Mouse (Mus musculus) cerebral cortex, adult 2 months (tissue): ENCODE results near the gene Fam126a.

ENCODE experiments used
- WGBS: fragments of 180-500 bp; shearing (Covaris S2); methylation state at CpG from one replicate; pipeline ENCODE4 v1.1.7; 2018; 5-methylcytosine and 5-hydroxymethylcytosine counted together

Fam126a gene

DNA sequence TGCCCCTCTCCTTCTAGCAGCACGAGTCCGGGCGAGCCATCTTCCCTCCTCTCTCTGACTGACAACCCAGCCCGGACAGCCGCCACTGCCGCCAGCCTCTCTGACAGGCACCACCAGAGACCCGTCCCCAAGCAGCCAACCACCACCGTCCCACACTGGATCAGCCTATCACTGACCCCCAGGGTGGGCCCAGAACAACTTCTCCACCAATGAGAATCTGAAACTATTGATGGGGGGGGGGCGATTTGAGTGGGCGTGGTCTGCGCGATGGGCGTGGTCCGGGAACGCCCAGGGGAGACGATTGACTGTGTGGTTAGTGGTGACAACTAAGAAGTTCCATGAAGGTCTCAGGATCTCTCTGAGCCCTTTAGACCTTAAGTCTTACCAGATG lies at the start of gene Fam126a:
Gene Fam126a, minus strand, starts transcription at position 112 of the 391 bp plus-strand sequence.
- 2% methylated on average over 15 of the region's 16 CpGs for WGBS

DNA sequence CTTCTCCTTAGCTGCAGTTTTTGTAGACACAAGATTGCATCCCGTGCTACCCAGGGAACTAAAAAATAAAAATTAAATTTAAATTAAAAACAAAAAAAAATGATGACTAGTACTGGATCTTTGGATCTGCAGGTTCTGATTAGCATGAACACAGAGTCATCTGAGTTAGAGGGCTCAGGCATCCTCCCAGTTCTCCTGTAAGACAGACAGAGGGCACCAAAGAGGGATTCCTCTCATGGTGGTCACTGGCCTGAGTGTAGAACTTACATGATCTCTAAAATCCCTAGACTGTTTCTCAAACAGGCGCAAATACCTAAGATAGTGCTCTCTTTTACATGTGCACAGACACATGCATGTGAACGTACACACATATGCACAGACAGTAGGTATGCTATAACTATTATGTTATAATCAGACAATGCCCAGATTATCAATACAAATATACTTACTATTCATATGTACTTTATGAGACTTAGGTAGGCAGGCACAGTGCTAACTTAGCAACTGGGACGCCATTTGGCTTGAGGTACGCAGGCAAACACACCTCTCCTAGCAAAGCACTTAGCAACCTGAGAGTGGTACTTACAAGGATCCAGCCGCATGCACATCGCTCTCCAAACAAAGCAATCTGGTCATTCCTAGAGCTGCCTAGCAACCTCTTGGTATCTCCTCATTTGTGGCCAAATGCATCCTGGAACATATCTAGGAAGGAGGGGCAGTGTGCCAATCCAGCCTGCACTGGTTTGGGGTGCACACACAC lies 48.1 kb upstream of the Fam126a start:
- 76% methylated on average over 7 of the region's 7 CpGs for WGBS

DNA sequence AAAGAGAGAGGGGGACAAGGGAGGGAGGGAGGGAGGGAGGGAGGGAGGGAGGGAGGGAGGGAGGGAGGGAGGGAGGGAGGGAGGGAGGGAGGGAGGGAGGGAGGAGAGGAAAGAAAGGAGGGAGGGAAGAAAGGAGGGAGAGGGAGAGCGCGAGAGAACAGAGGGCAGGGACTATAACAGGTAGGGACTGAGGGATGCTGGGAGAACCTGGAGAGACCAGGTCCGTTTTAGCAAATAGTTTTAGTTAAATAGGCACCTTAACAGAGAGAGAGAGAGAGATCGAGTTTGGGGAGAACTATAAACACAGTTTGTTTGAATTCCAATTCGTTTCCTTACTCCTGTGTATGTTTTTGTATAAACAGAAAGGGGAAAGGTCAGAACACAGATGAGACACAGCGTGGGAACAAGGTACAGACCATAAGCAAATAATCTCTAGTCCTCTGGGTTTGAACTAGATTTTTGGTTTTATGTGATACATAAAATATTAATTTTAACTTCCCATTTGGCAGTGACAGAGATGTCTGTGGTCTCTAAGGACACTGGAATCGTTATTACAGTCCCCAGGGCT lies 47.3 kb upstream of the Fam126a start:
- WGBS = 34% methylated on average over 7 of the region's 7 CpGs

DNA sequence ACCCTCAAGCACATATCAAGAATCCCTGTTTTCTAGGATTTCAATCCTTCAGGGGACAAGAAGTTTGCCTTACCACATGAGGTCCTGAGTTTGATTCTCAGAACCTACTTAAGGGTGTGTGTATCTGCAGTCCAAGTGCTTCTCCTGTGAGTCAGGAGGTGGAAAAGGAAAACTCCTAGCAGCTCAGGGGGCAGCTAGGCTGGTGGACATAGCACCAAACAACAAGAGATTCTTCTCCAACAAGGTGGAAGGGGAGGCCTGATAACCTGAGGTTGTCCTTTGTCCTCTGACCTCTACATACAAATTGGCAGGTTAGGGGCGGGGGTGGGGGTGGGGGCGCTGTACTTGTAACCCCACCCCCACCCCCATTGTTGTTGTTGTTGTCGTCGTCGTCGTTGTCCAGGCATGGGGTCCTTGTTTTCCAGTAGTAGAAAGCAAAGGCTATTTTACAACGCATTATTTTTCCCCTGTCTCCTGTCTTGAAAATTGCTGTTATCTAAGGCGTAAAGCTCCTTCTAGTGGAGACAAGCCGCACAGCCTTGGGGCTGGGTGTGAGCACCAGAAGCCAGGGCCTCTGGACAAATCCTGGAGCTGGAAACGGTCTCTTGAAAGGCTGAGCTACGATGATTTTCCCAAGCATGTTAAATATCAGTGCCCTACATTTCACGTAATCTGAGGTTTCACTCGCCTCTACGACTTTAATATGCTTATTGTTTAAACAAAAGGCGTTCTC lies 46.7 kb upstream of the Fam126a start:
- 1% methylated on average over 15 of the region's 15 CpGs for WGBS

DNA sequence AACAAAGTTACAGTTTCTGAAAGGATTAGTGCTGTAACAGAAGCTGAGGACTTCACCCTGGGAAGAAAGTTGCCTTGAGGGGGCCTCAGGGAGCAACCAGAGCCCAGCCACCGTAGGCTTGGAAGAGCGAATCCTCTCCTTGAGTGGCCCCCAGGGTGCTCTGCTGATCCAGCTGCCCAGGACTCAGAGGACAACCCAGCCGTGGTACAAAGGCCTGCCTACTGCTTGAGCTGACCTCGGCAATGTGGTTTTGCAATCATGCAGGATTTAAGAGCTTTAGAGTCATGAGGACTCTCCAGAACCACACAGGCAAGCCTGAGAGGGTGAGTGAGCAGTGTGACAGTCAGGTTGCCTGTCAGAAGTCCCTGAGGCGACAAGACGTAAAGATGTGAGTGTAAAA lies 41.5 kb upstream of the Fam126a start:
- WGBS = 86% methylated on average over 6 of the region's 6 CpGs

DNA sequence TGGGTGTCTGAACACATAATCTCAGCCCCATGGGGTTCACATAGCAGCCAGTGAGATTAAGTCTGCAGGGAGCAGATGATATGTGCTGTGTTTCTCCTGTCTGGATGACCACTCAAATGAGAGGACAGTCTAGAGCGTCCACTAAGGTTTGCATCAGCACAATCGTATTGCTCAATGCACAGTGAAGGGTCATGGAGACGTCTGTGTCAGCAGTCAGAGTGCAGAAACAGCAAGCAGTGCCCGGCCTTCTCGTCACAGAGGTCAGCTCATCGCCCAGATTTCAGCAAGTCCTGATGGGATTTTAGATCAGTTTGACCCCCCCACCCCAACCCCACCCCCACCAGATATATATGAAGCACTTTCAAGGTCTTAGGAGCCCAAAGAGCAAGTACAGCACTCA lies 38.5 kb upstream of the Fam126a start:
- 87% methylated on average over 6 of the region's 6 CpGs for WGBS

DNA sequence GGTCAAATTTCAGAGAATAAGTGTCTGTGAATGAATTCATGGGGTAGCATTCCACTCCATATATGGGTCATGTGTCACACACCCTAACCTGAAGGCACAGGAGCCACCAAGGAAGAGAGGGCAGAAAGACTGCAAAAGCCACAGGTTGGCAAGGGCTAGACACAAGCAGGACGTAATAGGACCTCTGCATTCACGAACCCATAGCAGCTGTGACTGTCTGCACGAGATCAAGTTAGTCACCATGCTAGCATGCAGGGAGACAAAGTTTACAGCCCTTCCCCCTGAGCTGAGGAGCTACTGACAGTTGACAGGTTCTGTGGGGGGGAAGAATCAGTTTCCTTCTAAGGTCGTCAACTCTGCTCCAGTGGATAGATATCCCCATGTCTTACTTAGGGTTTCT lies 33.1 kb upstream of the Fam126a start:
- 90% methylated on average over 4 of the region's 4 CpGs for WGBS

DNA sequence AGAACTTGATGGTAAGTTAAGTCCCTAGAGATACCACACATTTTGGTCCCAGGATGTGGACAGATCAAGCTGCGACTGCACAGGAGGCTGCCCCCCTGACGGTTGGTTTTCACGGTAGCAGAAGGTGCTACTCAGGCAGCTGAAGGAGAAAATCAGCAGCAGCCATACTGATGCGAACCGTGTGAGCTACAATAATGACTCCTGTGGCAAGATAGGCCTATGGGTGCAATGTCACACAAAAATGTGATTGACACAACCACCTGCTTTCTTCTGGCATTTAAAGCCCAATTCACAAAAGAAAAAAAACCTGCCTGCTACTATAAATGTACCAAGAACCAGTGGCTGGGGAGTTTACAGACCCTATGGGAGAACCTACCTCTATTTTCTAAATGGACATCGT lies 32.5 kb upstream of the Fam126a start:
- WGBS = 87% methylated on average over 6 of the region's 6 CpGs

DNA sequence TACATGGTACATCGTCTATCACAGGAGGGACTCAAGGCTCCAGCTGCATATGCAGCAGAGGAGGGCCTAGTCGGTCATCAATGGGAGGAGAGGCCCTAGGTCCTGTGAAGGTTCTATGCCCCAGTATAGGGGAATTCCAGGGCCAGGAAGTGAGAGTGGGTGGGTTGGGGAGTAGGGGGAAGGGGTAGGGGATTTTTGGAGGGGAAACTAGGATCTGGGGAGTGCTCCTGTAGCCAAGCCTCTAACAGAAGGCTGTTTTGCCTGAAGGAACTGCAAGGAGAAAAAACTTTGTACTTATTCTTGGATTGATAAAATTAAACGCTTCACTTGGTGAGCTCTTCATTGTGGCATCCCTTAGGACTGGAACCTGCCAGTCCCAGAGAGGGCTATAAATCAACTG lies 30.5 kb upstream of the Fam126a start:
- 67% methylated on average over 3 of the region's 3 CpGs for WGBS

DNA sequence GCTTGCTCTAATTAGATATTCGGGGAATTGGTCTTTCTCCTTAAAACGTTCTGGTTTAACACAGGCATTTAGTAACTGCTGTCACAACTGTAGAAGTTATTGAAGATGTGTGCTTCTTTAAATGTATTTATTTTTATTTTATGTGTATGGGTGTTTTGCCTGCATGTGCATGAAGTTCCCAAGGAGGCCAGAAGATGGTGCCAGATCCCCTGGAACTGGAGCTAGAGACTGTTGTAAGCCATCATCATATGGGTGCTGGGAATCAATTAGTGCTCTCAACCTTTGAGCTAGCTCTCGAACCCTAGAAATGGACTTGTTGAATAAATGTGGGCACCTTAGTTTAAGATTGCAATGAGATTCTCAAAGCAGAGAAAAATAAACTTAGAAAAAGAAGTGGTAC lies 27.1 kb upstream of the Fam126a start:
- 82% methylated on average over 3 of the region's 3 CpGs for WGBS

DNA sequence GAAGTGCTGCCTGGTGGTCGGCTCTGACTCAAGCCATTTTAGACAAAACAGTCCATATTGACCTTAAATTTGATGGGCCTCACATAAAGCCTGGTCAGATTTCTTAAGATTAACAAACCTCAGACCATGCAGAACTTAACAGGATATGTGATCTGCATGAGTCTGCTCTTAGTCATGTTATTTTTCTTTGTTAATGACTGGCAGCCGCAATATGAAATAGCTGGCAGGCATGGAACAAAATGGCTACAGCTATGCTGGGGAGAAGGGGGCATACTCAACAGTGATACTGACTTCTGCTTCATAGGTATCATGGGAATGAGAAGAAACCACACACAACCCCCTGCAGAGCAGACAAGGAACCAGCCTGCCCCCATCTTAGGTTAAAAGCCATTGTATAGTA lies 26.4 kb upstream of the Fam126a start:
- 91% methylated on average over 2 of the region's 2 CpGs for WGBS

DNA sequence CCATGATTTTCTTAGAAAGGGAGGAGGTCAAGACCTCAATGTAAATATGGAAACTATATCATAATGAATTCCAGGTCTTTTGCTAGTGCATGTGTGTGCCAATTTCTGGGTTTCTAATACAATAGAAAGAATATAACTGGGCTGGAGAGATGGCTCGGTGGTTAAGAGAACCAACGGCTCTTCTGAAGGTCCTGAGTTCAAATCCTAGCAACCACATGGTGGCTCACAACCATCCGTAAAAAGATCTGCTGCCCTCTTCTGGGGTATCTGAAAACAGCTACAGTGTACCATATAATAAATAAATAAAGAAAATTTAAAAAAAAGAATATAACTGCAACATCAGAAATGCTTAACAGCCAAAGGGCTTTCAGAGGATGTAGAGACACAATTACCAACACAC lies 23.9 kb upstream of the Fam126a start:
- 90% methylated on average over 3 of the region's 3 CpGs for WGBS

DNA sequence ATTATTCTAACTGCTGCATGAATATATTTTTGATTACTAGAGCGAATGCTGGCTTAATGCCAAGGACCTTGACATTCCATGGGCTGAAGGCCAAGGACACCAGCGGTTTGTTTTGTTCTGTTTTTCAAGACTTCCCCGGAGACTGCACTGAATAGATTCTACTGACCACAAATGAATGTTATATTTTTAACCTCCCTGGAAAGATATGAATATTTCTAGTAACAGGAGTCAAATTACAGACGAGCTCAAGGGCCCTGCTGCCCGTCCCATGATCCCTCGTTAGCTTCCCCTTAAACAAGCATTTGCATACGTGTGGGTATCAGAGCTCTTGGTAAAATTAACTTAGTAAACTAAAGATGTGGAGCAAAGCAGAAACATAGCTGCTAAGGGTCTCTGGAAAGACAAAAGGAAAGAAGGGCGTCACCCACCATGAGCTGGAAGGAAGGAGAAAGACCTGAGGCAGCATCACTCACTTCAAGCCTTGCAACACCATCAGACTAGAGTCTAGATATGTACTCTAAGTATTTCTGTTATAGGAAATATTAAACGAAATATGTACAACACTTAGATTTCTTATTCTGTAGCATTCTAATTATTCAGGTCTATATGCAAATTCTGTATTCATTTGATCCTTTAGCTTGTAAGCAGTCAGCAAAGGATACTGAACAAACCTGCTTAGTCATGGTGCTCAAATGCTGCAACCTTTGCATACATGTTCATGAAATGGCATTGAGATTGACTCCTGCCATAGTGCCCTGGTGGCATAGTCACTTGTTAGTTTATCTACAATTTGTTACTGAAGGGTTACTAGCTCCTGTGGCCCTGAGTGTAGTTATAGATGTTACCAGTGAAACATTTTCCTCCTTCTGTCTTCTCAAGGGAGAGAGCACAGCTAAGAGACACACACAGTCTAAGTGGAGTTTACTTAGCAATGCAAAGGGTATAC lies 23.0 kb upstream of the Fam126a start:
- 36% methylated on average over 9 of the region's 9 CpGs for WGBS

DNA sequence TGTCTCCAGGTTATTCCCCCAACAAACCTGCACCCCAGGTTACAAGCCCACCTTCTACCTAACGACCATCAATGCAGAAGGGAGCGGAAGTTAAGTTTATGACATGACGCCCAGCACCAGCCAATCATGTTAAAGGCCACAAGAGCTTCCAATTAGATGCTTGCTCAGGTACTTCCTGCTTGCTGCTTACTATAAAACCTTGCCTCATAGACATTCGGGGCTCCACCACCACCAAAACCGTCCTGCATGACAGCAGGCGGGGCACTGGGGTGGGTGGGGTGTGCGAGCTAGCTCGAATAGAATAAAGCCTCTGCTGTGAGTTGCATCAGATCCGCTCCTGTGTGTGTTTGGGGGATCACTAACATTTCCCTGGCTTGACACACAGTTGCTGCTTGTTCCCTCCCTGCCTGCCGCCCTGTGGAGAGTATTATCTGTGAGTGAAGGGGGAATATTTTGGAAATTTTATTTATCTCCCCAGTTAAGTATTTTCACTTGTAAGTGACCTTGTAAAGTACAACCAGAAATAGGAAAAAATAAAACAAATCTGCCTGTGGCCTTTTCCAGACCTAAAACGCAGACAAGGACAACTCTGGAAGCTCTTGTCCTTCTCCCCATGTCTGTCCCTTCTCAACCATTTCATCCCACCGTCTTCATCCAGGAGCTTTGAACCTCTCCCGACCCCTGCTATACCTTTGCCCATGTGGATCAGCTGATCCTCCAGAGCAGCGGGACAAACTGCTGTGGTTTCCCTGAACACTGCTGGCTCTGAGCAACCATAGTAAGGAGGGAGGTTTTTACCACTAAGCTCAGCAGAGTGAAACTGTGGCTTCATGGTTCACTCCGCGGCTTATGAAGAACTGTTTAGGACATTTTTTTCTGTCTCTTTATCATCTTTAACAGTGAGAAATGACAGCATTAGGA lies 21.5 kb upstream of the Fam126a start:
- 77% methylated on average over 16 of the region's 16 CpGs for WGBS

DNA sequence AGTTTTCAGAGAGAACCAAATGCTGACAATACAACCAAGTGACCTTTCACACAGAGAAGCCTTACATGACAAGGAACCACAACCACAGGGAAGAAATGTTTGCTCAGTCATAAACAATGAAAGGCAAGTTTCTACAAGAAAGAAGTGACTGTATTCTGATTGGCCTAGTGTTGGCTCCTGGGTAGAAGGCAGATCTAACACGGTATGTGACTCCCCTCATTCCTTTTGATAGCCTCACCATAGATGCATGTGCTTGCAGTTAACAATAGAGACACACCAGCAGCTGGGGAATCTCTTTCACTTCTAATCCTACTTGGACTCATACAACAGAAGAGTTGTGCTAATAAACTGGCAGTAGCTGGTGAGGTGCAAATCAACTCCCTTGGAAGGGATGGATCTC lies 17.3 kb upstream of the Fam126a start:
- WGBS = 46% methylated on average over 1 of the region's 1 CpGs

DNA sequence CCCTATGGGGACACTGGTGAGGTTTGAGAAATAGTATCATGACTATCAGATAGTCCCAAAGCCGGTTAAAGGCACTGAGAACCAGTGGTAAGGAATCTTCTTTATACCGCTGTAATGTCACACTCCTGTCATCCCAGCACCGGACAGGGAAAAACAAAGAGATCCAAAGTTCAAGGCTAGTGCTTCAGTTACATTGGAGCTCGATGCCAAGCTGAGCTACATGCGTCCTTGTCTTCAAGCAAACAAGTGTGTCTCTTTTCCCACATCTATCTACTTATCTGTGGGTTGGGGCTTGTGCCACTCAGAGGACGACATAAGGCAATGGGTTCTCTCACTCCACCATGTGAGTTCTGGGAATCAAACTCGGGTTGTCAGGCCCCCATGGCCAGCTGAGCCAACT lies 16.5 kb upstream of the Fam126a start:
- 85% methylated on average over 7 of the region's 7 CpGs for WGBS

DNA sequence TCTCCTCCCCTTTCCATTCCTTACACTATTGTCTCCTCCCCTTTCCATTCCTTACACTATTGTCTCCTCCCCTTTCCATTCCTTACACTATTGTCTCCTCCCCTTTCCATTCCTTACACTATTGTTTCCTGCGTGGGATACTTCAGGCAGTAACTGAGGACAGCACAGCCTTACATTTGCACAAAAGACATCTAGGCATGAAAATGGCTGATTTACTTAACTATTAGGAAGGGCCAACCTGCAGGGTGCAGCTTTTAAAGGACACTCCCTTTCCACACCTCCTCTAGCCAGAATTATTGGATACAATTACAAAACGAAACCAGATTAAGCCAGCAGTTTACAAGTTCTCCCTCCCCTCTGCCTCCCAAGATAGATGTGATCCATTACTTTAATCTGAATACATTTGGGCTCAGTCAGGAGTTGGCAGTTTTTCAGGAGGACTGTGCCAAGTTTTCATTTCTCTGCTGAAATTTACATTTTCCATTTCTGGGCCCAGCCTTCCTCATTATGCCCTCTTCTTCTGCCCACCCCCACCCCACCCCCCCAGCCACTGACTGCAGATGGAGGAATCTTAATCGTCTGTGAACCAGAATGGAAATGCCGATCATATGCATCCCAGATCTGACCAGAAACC lies 15.6 kb upstream of the Fam126a start:
- 22% methylated on average over 4 of the region's 4 CpGs for WGBS

DNA sequence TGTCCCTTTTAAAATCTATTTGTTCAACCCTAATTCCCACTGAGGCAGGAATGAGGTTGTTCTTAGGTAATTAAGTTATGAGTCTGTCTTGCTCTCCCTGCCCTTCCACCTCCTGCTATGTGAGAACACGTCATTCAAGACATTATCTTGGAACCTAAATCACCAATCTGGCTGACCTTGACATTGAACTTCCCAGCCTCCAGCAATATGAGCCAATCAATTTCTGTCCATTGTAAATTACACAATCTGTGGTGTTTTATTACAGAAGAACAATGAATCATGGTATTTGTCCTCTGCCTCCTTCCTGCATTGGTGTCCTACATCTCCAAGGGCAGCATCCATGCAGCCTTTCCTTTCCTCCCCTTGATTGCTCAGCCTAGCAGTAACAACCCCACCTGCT lies 13.9 kb upstream of the Fam126a start:
- WGBS = 89% methylated on average over 1 of the region's 1 CpGs

DNA sequence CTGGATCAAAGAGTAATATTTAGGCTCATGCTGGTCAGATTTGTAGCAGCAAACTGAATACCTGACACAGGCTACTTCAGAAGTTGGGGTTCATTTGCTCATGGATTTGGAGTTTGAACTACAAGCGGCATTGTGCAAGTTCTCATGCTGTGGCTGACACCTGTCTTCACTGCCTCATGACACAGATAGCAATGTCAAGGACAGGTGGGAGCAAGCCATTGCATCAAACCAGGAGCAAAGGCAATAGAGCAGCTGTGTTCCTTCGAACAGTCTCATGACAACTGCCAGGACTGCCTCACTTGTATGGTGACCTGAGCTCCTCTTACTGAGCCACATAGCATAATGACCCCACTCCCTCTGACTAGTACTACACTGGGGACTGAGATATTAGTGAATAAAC lies 12.9 kb upstream of the Fam126a start:
- 92% methylated on average over 2 of the region's 2 CpGs for WGBS

DNA sequence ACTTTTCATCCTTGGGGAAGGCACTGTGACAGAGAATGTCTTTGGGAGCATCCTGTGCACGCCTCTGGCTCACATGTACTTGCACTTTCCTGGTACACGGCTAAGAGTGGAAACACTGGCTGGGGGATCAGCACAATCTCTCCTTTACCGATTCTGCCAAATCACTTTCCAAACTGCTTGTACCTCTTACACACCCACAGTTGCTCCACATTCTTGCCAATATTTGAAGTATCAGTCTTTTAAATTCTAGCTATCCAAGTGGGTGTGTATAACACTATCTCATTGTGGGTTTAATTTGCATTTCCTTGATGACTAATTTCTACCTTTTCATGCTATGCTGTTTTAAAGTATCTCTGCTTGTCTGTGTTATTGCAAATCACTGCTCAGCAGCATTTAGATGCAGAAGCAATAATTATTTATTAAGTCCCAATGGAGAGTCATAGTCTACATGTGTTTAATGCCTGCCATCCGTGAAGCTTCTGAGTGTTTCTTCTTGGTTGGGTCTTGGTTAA lies 10.9 kb upstream of the Fam126a start:
- WGBS = 58% methylated on average over 4 of the region's 4 CpGs
